Mouse (Mus musculus) liver, embryonic 11.5 days (tissue): Measurements from ENCODE around the gene Nfix. TPM values are rescaled to one million over a fixed set of nuclear protein-coding genes. Genes with fewer than 3 reads are reported as not detected.
"Not testable (repeated sequence)": the region's sequence is repeated elsewhere in the genome, so short reads cannot be mapped to it uniquely, and the experiment has no call there.

Experiments
- ATAC-seq: fragments of 200-750 bp; cut with Nextera tagmentation; replicated peaks from 2 replicates; pipeline ENCODE4 v1.8.0; 2017; ENCODE audit warnings: moderate number of reproducible peaks, mild to moderate bottlenecking, moderate TSS enrichment, moderate library complexity; ENCODE audit not compliant: low FRiP score
- DNase-seq: peaks from one replicate; pipeline ENCODE4 v3.0.0-alpha.2; 2017; ENCODE audit warnings: low spot score
- H3K27ac ChIP-seq: fragments of 300-500 bp; sonication (generic); 2 replicates; pipeline ENCODE4 v1.5.1; 2014; ENCODE audit warnings: mild to moderate bottlenecking, low read depth, low read length, control low read depth
- H3K27me3 ChIP-seq: fragments of 300-500 bp; sonication (generic); replicated peaks from 2 replicates; pipeline ENCODE4 v1.6.1; 2014; ENCODE audit warnings: low read length, mixed read lengths; ENCODE audit not compliant: control insufficient read depth, insufficient read depth
- H3K36me3 ChIP-seq: fragments of 300-500 bp; sonication (generic); 2 replicates; pipeline ENCODE4 v1.6.1; 2014; ENCODE audit warnings: mild to moderate bottlenecking, low read length, moderate library complexity, mixed read lengths; ENCODE audit not compliant: control insufficient read depth, insufficient read depth
- H3K4me1 ChIP-seq: fragments of 300-500 bp; sonication (generic); replicated peaks from 2 replicates; pipeline ENCODE4 v1.6.1; 2014; ENCODE audit warnings: low read length, mixed read lengths; ENCODE audit not compliant: control insufficient read depth, insufficient read depth
- H3K4me2 ChIP-seq: fragments of 300-500 bp; sonication (generic); 2 replicates; pipeline ENCODE4 v1.6.1; 2014; ENCODE audit warnings: mild to moderate bottlenecking, control low read depth, moderate library complexity
- H3K4me3 ChIP-seq: fragments of 300-500 bp; sonication (generic); 2 replicates; pipeline ENCODE4 v1.5.1; 2014; ENCODE audit warnings: low read depth, low read length, control low read depth
- H3K9ac ChIP-seq: fragments of 300-500 bp; sonication (generic); 2 replicates; pipeline ENCODE4 v1.6.1; 2014; ENCODE audit warnings: low read depth, low read length, control low read depth
- H3K9me3 ChIP-seq: fragments of 300-500 bp; sonication (generic); 2 replicates; pipeline ENCODE4 v1.6.1; 2016; ENCODE audit warnings: low read length, inconsistent platforms, mixed read lengths; ENCODE audit not compliant: control insufficient read depth
- WGBS: fragments of 180-500 bp; shearing (Covaris S2); extraction: QIAGEN DNeasy Blood & Tissue Kit; methylation state at CpG from one replicate; pipeline ENCODE4 v1.1.7; 2014; 5-methylcytosine and 5-hydroxymethylcytosine counted together
- polyA plus RNA-seq: library from polyadenylated mRNA; unstranded; fragments of >200 nt; fragmentation: Nextera tagmentation; extraction: Ambion mirVana; gene quantifications from 2 replicates; pipeline ENCODE4 v1.2.1, GENCODE M21; 2014

The Nfix gene
- polyA plus RNA-seq, 1 experiment from 2014 or later = 7.1 TPM

DNA sequence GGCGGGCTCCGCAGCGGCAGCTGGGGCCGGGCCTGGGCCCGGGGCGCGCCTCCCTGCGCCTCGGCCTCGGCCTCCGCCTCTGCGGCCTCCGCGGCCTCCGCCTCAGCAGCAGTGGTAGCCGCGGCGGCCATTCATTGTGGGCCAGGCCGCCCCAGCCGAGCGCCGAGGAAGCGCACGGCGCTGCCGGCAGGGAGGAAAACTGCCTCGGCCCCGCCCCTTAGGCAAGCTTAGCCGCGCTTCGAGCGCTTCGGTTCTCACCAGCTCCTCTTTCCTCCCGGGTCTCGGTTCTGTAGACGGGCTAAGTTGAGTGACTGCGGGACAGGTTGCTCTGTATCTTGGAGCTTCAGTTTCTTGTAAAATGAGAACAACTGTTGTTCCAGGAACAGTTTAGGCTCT is 112.4 kb downstream of the Nfix start, which contains the start of gene Nacc1:
Gene Nacc1 (minus strand): TSS at position 158 of the 396 bp plus-strand sequence.
- Histone ChIP-seq H3K4me1 (peaks cover 40% of the 10 kb centered on the region), H3K9me3 (no peaks in the 10 kb centered on the region), H3K4me3 (peak within 1 kb of the TSS; percentile 99), H3K9ac (peak within 1 kb of the TSS; percentile 99), H3K36me3 (peaks cover 18% of the 10 kb centered on the region), H3K27ac (peak within 1 kb of the TSS; percentile 98), H3K27me3 (no peaks in the 10 kb centered on the region), H3K4me2 (peak within 1 kb of the TSS; percentile 93)
- under 1% methylated on average over 32 of the region's 37 CpGs for WGBS
- DNase-seq (peak; percentile 86), ATAC-seq (peak; percentile 82)

DNA sequence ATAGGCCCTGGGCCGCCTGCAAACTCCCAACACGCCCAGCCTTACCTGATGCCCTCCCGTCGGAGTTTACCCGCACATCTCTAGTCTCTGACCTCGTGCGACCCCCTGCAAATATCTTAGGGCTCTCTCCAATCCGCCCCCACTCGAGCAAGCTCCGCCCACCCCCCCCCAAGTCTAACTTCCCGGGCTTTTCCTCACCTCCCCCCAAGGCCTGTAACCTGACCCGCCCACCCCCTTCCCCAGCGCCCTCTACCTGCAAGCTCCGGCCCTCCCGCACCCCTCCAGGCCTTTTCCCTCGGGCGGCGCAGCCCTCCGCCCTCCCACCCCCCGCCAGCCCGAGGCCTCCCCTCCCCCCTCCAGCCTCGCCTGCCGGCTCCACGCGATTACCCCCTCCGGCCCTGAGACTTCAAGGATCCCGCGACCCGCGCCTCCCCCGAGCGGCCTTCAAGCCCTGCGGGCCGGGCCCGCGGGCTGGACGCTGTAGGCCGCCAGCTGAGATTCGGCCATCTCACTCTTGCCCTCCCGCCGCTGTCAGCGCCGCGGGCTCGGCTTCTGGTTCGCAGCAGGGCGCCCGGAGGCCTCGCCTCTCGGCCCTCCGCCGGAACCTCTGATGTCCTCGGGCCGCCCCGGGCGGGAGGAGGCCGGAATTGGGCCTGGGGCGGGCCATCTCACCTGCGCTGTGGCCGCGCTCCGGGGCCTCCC is 113.0 kb downstream of the Nfix start:
- Histone ChIP-seq H3K9me3 (no peaks in the 10 kb centered on the region), H3K4me3 (peak overlapping the region; percentile 99), H3K4me1 (peaks cover 40% of the 10 kb centered on the region), H3K27ac (peak overlapping the region; percentile 98), H3K4me2 (peak overlapping the region; percentile 93), H3K9ac (peak overlapping the region; percentile 99), H3K27me3 (no peaks in the 10 kb centered on the region), H3K36me3 (peaks cover 15% of the 10 kb centered on the region)
- under 1% methylated on average over 55 of the region's 62 CpGs for WGBS
- DNase-seq = peak; percentile 72
- ATAC-seq = peak; percentile 39

DNA sequence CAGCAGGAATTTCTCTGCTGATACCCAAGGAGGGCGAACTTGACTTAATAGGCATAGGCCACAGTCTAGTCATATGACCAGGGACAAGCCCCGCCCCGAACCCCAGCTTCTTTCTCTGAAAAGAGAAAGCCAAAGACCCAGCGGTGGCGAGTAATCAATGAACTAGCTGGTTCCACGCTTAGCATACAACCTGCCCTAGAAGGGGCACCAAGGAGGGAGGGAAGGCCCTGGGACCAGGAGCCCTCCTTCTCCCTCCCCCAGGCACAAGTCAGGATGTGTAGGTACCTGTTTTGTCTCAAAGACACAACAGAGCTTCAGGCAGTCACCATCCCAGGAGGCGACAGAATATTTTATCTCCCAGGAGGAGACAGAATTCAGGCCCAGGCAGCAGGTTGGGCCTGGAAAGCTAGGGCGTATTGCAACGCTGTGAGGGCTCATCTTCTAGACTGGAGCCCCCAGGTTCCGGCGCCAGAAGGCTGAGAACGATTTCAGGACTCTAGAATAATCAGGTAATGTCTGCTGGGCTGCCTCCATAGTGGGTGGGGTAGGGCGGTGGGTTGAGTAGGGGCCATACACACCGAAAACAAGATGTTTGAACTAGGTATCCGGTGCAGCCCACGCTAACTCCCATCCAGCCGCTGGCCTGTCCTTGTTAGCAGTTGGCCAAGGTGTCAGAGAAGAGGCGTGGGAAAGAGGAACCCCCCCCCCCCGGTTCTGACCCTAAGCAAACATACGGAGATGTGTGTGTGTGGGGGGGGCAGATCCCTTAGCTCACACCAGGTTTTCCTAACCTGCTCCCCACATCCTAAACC is 113.7 kb downstream of the Nfix start, which contains the start of gene Trmt1:
Gene Trmt1 (plus strand): TSS at position 117 of the 812 bp plus-strand sequence.
- Histone ChIP-seq H3K27me3 (no peaks in the 10 kb centered on the region), H3K36me3 (peaks cover 18% of the 10 kb centered on the region), H3K27ac (peak within 1 kb of the TSS; percentile 98), H3K4me2 (peak within 1 kb of the TSS; percentile 93), H3K4me1 (peaks cover 40% of the 10 kb centered on the region), H3K4me3 (peak within 1 kb of the TSS; percentile 99), H3K9me3 (no peaks in the 10 kb centered on the region), H3K9ac (peak within 1 kb of the TSS; percentile 99)
- ATAC-seq (peak; percentile 5; the same call in 1 of the 2 replicates), DNase-seq (no peak)
- 11% methylated on average over 20 of the region's 20 CpGs for WGBS

DNA sequence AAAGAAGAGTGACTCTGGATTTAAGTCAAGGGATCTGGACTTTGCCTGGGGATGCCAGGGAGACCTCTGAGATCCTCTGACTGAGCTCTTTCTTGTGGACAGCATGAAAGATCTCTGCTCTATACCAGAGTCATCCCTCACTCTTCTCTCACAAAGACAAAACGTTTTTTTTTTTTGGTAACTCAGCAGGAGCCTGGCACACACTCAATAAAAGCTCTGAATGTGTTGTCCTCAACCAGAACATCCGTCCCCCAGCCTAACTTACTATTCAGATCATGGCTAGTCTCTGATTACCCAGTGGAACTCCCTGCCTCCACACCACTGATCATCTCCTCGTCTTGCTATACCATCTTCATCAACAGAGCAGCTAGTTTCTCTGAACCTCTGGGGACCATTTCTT is 115.6 kb downstream of the Nfix start:
- H3K9ac ChIP-seq = no peak overlapping the region
- 69% methylated on average over 3 of the region's 3 CpGs for WGBS
- H3K9me3 ChIP-seq = no peaks in the 10 kb centered on the region
- peaks cover 12% of the 10 kb centered on the region for H3K36me3 ChIP-seq
- ATAC-seq (no peak), DNase-seq (no peak)
- H3K27ac ChIP-seq = no peak overlapping the region
- H3K4me2 ChIP-seq = no peak overlapping the region; the same call in 1 of the 2 replicates
- no peaks in the 10 kb centered on the region for H3K27me3 ChIP-seq
- H3K4me1 ChIP-seq = peaks cover 30% of the 10 kb centered on the region
- H3K4me3 ChIP-seq = no peak overlapping the region

DNA sequence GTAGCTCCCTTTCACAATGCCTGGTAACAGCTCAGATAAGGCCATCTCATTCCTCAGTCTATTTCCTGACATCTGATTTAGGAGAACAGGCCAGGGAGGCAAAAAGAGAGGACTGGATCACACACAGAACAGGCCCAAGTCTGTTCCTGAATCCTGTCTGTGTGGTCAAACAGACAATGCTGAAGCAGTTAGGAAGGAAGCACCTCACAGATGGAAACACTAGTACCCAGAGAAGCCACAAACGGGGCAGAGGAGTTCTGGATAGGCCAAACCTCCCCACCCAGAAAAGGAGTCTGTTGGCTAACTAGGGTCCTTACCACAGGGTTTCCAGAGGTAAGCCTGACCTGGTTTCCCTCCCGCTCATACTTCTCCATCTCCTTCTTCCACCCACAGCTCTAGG is 117.9 kb downstream of the Nfix start:
- no peaks in the 10 kb centered on the region for H3K27me3 ChIP-seq
- H3K4me3 ChIP-seq = no peak overlapping the region
- ATAC-seq (no peak), DNase-seq (no peak)
- H3K36me3 ChIP-seq = peaks cover 12% of the 10 kb centered on the region
- H3K9ac ChIP-seq = no peak overlapping the region
- WGBS = 51% methylated on average over 2 of the region's 2 CpGs
- peaks cover 24% of the 10 kb centered on the region for H3K4me1 ChIP-seq
- no peak overlapping the region for H3K4me2 ChIP-seq
- H3K9me3 ChIP-seq = no peaks in the 10 kb centered on the region
- H3K27ac ChIP-seq = no peak overlapping the region

DNA sequence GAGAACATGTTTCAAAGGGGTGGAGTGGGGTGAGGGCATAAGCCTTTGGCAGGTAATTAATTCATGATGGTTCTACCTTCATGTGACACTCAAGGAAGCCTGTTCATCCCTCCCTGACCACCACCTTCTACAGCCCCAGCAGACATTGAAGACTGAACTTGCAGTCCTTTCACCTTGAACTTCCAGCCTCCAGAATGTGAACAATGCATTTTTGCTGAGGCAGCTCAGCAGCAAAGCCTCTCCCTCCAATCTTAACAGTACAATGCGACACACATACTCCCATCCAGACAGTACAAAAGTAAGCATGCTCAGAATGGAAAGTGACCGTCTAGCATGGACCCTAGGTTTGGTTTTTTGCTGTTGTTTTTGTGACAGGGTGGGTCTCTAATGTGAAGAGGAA is 118.7 kb downstream of the Nfix start:
- ATAC-seq = no peak
- no peak for DNase-seq
- Histone ChIP-seq H3K36me3 (peaks cover 14% of the 10 kb centered on the region), H3K9me3 (no peaks in the 10 kb centered on the region), H3K4me3 (no peak overlapping the region), H3K9ac (no peak overlapping the region), H3K4me2 (no peak overlapping the region), H3K4me1 (peaks cover 24% of the 10 kb centered on the region), H3K27me3 (no peaks in the 10 kb centered on the region), H3K27ac (no peak overlapping the region)
- 82% methylated on average over 2 of the region's 2 CpGs for WGBS

DNA sequence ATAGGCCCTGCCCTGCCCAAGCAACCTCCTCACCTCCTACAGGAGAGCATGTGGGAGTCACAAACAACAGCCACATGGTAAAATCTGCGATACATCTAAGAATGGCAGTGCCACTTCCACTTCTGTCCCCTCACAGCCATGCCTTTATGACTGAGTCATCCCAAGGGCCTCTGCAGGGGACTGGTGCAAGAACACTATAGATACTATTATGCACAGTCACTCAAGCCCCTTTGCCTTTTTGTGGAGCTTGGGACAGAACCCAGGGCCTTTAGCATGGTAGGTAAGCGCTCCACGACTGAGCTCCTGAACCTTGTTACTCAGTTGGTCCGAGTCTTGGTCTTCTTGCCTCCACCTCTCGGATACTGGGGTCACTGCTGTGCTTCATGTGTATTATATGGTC is 122.8 kb downstream of the Nfix start:
- no peak overlapping the region for H3K4me2 ChIP-seq
- no peak for ATAC-seq
- no peaks in the 10 kb centered on the region for H3K9me3 ChIP-seq
- 0 out of 2 replicates have a peak, but pooled peaks cover 3% of the 10 kb centered on the region for H3K4me1 ChIP-seq
- no peak overlapping the region for H3K9ac ChIP-seq
- DNase-seq = no peak
- H3K36me3 ChIP-seq = peaks cover 29% of the 10 kb centered on the region
- 85% methylated on average over 5 of the region's 5 CpGs for WGBS
- H3K4me3 ChIP-seq = no peak overlapping the region
- no peak overlapping the region for H3K27ac ChIP-seq
- H3K27me3 ChIP-seq = no peaks in the 10 kb centered on the region

DNA sequence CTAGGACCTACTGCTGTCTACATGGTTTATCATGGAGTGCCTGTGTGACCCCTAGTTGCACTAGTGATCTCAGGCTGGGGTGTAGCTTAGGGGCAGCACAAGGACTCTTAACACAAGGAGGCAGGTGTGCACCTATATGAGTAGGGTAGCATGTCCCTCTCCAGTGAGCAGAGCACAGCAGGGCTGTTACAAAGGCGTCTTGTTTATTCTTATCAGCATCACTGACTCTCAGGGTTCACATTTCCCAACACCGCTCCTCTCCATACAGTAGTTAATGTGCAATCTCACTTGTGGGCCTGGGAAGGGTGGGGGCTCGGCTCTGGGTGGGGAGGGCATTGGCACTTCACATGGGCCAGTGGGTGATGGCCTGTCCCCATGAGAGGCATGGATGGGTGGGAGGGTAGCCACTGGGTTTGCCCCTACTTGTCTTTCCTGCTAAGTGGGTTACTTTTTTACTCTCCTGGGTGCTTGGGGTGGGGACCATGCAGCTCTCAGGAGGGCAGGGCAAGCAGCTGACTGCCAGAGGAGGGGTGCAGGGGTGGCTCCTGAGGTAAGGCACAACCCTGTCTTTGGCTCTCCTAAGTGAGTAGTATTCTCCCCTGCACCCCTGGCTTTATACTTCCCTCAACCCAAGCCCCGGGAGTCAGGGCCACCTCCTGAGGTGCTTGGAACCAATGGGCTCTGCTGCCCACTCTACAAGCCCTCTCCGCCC is 129.7 kb downstream of the Nfix start:
- H3K9me3 ChIP-seq, H3K27ac ChIP-seq, H3K27me3 ChIP-seq, H3K4me1 ChIP-seq, DNase-seq, H3K4me2 ChIP-seq, H3K9ac ChIP-seq, H3K4me3 ChIP-seq: not testable (repeated sequence)
- 67% methylated on average over 5 of the region's 5 CpGs for WGBS
- peaks cover 20% of the 10 kb centered on the region for H3K36me3 ChIP-seq
- ATAC-seq = peak; percentile 20; the same call in 1 of the 2 replicates
